ENCODE assay signal across 8 mouse cellular contexts in the genomic region with DNA sequence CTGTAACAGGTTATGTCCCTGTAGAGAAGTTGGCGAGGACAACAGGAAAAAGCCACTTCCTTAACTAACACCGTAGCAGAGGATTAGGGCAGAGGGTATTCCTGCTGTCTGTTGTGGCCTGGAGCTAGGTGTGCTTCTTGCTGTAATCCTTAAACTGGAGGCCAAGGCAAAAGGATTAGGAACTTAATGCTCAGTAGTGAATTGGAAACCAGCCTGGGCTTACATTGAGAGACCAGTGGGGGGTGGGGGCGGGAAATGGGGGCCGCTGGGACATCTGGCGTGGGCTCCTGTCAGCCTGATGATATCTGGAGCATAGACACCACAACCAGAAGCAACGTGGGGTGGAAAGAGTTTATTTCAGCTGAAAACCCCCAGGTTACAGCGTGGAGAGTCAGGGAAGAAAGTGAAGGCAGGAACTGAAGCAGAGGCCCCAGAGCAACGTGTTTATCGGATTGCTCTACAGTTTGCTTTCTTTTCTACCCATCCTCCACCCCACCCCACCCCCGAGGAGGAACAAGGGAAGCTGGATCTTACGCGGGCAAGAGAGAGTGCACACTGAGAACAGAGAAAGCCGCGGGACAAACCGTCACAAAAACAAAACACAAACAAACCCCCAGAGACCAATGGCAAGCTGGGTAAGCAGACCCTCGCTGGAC. TPM values are rescaled to one million over a fixed set of nuclear protein-coding genes. Genes with fewer than 3 reads are reported as not detected.
DNase-seq lines count a peak whose midpoint lies in the region; ATAC-seq and TF ChIP-seq lines count a peak whose summit lies in the region.

No protein-coding gene starts in this region.

- peak overlapping the region; percentile 59 for H3K9ac ChIP-seq in kidney, embryonic 16.5 days (replicated peaks; ENCODE audit: low read length)
- peak overlapping the region; percentile 57 for H3K9ac ChIP-seq in embryonic facial prominence, embryonic 14.5 days (ENCODE audit: low read depth, low read length)
- H3K9ac ChIP-seq in intestine, postnatal 0 days (ENCODE audit: low read depth, low read length), result peak overlapping the region; percentile 50

- peaks cover 16% of the 10 kb centered on the region; the same call in 1 of the 2 replicates for H3K4me1 ChIP-seq in kidney, embryonic 16.5 days (ENCODE audit: insufficient read depth, low read length)
- peaks cover 9% of the 10 kb centered on the region for H3K4me1 ChIP-seq in embryonic facial prominence, embryonic 14.5 days (ENCODE audit: control insufficient read depth, insufficient read depth, low read length)
- peaks cover 4% of the 10 kb centered on the region; the same call in 1 of the 2 replicates for H3K4me1 ChIP-seq in intestine, postnatal 0 days (replicated peaks; ENCODE audit: control insufficient read depth, insufficient read depth, low read length)

- no peaks in the 10 kb centered on the region for H3K27me3 ChIP-seq in kidney, embryonic 16.5 days (ENCODE audit: insufficient read depth, low read length)
- H3K27me3 ChIP-seq in embryonic facial prominence, embryonic 14.5 days (replicated peaks; ENCODE audit: control insufficient read depth, insufficient read depth, low read length), result no peaks in the 10 kb centered on the region
- H3K27me3 ChIP-seq in intestine, postnatal 0 days (replicated peaks; ENCODE audit: control insufficient read depth, insufficient read depth, low read length), result no peaks in the 10 kb centered on the region

- no peak for TF ChIP-seq CTCF in intestine, postnatal 0 days (IDR thresholded peaks at IDR 0.05; ENCODE audit: low read depth)

- H3K27ac ChIP-seq in kidney, embryonic 16.5 days (ENCODE audit: low read length), result peak overlapping the region; percentile 47
- H3K27ac ChIP-seq in embryonic facial prominence, embryonic 14.5 days (replicated peaks; ENCODE audit: low read depth, low read length), result peak overlapping the region; percentile 39
- peak overlapping the region; percentile 91 for H3K27ac ChIP-seq in intestine, postnatal 0 days (ENCODE audit: low read depth, low read length)

- H3K4me2 ChIP-seq in kidney, embryonic 16.5 days (replicated peaks; ENCODE audit: low read depth, low read length), result peak overlapping the region; percentile 51
- H3K4me2 ChIP-seq in embryonic facial prominence, embryonic 14.5 days (ENCODE audit: low read depth, low read length), result peak overlapping the region; percentile 49
- peak overlapping the region; percentile 49 for H3K4me2 ChIP-seq in intestine, postnatal 0 days (replicated peaks; ENCODE audit: low read depth)

- H3K36me3 ChIP-seq in kidney, embryonic 16.5 days (ENCODE audit: insufficient read depth, low read length), result no peaks in the 10 kb centered on the region
- H3K36me3 ChIP-seq in embryonic facial prominence, embryonic 14.5 days (ENCODE audit: control insufficient read depth, insufficient read depth, low read length), result no peaks in the 10 kb centered on the region
- H3K36me3 ChIP-seq in intestine, postnatal 0 days (ENCODE audit: control insufficient read depth, insufficient read depth), result no peaks in the 10 kb centered on the region

- peak overlapping the region; percentile 26 for H3K4me3 ChIP-seq in kidney, embryonic 16.5 days (ENCODE audit: low read length)
- peak overlapping the region; percentile 21 for H3K4me3 ChIP-seq in embryonic facial prominence, embryonic 14.5 days (ENCODE audit: low read depth, low read length)
- peak overlapping the region; percentile 20; the same call in 1 of the 2 replicates for H3K4me3 ChIP-seq in intestine, postnatal 0 days (ENCODE audit: low read depth, low read length)

- no peak for ATAC-seq in kidney, embryonic 16.5 days (ENCODE audit: low FRiP score, low TSS enrichment)
- ATAC-seq in embryonic facial prominence, embryonic 14.5 days (ENCODE audit: low read depth), result peak; percentile 42; the same call in 1 of the 2 replicates
- no peak for ATAC-seq in intestine, postnatal 0 days
- ATAC-seq in monocyte, adult 5-6 weeks (replicated peaks; ENCODE audit: insufficient number of reproducible peaks, low FRiP score, low TSS enrichment, poor library complexity, severe bottlenecking), result peak; percentile 28; the same call in 1 of the 2 replicates

- H3K9me3 ChIP-seq in kidney, embryonic 16.5 days (ENCODE audit: low read length), result no peaks in the 10 kb centered on the region
- H3K9me3 ChIP-seq in embryonic facial prominence, embryonic 14.5 days (ENCODE audit: control insufficient read depth, low read length), result no peaks in the 10 kb centered on the region
- no peaks in the 10 kb centered on the region for H3K9me3 ChIP-seq in intestine, postnatal 0 days (ENCODE audit: control insufficient read depth)

- intact Hi-C loops in gastrocnemius, postnatal 36 days (cut with DNase I), result loop anchor here (5.0 kb wide), 1 partner anchor 182 kb away; no protein-coding TSS in a partner anchor

- DNase-seq in kidney, adult 11 months, result no peak
- peak; percentile 60 for DNase-seq in embryonic facial prominence, embryonic 14.5 days (ENCODE audit: low spot score)
- no peak for DNase-seq in frontal cortex, postnatal 36 days (ENCODE audit: low spot score in 2 of 2)
- DNase-seq in gastrocnemius, postnatal 36 days, result no peak
- no peak for DNase-seq in ovary, adult 18-20 months (ENCODE audit: low spot score)

- 10% methylated on average over 16 of the region's 16 CpGs for WGBS in kidney, embryonic 16.5 days
- 3% methylated on average over 16 of the region's 16 CpGs for WGBS in embryonic facial prominence, embryonic 14.5 days
- 8% methylated on average over 16 of the region's 16 CpGs for WGBS in intestine, postnatal 0 days

RNA-seq across cellular contexts. Expression of gene Slc25a10, which starts 18.9 kb away (rescaled TPM):
- polyA plus RNA-seq in kidney, embryonic 16.5 days (2015; fragmentation: Nextera tagmentation; extraction: Ambion mirVana), result 120 and 123 TPM in 2 replicates
- 47.6 and 53.1 TPM in 2 replicates for polyA plus RNA-seq in embryonic facial prominence, embryonic 14.5 days (2014; fragmentation: Nextera tagmentation; extraction: Ambion mirVana)
- polyA plus RNA-seq in intestine, postnatal 0 days (2015; fragmentation: Nextera tagmentation; extraction: Ambion mirVana), result 139 and 143 TPM in 2 replicates
- total RNA-seq in monocyte, adult 5-6 weeks (2017), result 6.6 to 8.1 TPM (median 7.4 TPM) in 3 replicates
- total RNA-seq in gastrocnemius, postnatal 36 days (2021), result 1 to 10 TPM; 3.7 to 4.5 TPM

RNA-seq across cellular contexts. Expression of gene Gcgr, which starts 20.0 kb away (rescaled TPM):
- 4.7 and 5.5 TPM in 2 replicates for polyA plus RNA-seq in kidney, embryonic 16.5 days (2015; fragmentation: Nextera tagmentation; extraction: Ambion mirVana)
- 1.0 and 1.4 TPM in 2 replicates for polyA plus RNA-seq in embryonic facial prominence, embryonic 14.5 days (2014; fragmentation: Nextera tagmentation; extraction: Ambion mirVana)
- 1.0 and 1.6 TPM in 2 replicates for polyA plus RNA-seq in intestine, postnatal 0 days (2015; fragmentation: Nextera tagmentation; extraction: Ambion mirVana)
- total RNA-seq in monocyte, adult 5-6 weeks (2017), result not detected in 3 replicates
- under 1 TPM; 0.18 to 0.25 TPM for total RNA-seq in gastrocnemius, postnatal 36 days (2021)

RNA-seq across cellular contexts. Expression of gene Mrpl12, which starts 26.1 kb away (rescaled TPM):
- 176 and 177 TPM in 2 replicates for polyA plus RNA-seq in kidney, embryonic 16.5 days (2015; fragmentation: Nextera tagmentation; extraction: Ambion mirVana)
- 135 and 148 TPM in 2 replicates for polyA plus RNA-seq in embryonic facial prominence, embryonic 14.5 days (2014; fragmentation: Nextera tagmentation; extraction: Ambion mirVana)
- polyA plus RNA-seq in intestine, postnatal 0 days (2015; fragmentation: Nextera tagmentation; extraction: Ambion mirVana), result 204 and 208 TPM in 2 replicates
- 30.7 to 37.5 TPM (median 32.4 TPM) in 3 replicates for total RNA-seq in monocyte, adult 5-6 weeks (2017)
- 100 to 1,000 TPM; 142 to 144 TPM for total RNA-seq in gastrocnemius, postnatal 36 days (2021)

RNA-seq across cellular contexts. Expression of gene Mcrip1, which starts 39.0 kb away (rescaled TPM):
- polyA plus RNA-seq in kidney, embryonic 16.5 days (2015; fragmentation: Nextera tagmentation; extraction: Ambion mirVana), result 218 and 232 TPM in 2 replicates
- 238 and 253 TPM in 2 replicates for polyA plus RNA-seq in embryonic facial prominence, embryonic 14.5 days (2014; fragmentation: Nextera tagmentation; extraction: Ambion mirVana)
- polyA plus RNA-seq in intestine, postnatal 0 days (2015; fragmentation: Nextera tagmentation; extraction: Ambion mirVana), result 68.7 and 73.4 TPM in 2 replicates
- 13.8 to 21.9 TPM (median 16.9 TPM) in 3 replicates for total RNA-seq in monocyte, adult 5-6 weeks (2017)
- total RNA-seq in gastrocnemius, postnatal 36 days (2021), result 10 to 100 TPM; 19.9 to 23.8 TPM

RNA-seq across cellular contexts. Expression of gene Ppp1r27, which starts 40.4 kb away (rescaled TPM):
- 0.55 and 0.57 TPM in 2 replicates for polyA plus RNA-seq in kidney, embryonic 16.5 days (2015; fragmentation: Nextera tagmentation; extraction: Ambion mirVana)
- polyA plus RNA-seq in embryonic facial prominence, embryonic 14.5 days (2014; fragmentation: Nextera tagmentation; extraction: Ambion mirVana), result 9.6 and 9.7 TPM in 2 replicates
- polyA plus RNA-seq in intestine, postnatal 0 days (2015; fragmentation: Nextera tagmentation; extraction: Ambion mirVana), result 1.4 and 1.6 TPM in 2 replicates
- not detected in 3 replicates for total RNA-seq in monocyte, adult 5-6 weeks (2017)
- total RNA-seq in gastrocnemius, postnatal 36 days (2021), result 100 to 1,000 TPM; 153 to 173 TPM

Comparison
In these comparisons a context has a peak if more than half of its experiments do, and no peak if none do; other contexts are left out.
1. ATAC-seq: peak in embryonic facial prominence, embryonic 14.5 days (single experiment) and monocyte, adult 5-6 weeks (single experiment); none in kidney, embryonic 16.5 days (single experiment) and intestine, postnatal 0 days (single experiment).
2. H3K27ac ChIP-seq: peak in every context shown above with its lines; median percentile 91 in intestine, postnatal 0 days; 47 in kidney, embryonic 16.5 days; 39 in embryonic facial prominence, embryonic 14.5 days.
3. Peak in every context shown above with its lines, with median percentiles within 50 percentile points of each other: H3K4me2 ChIP-seq, H3K4me3 ChIP-seq and H3K9ac ChIP-seq.